Mouse (Mus musculus) forebrain, embryonic 10.5 days (tissue): ENCODE measurements around the gene Sox5. TPM values are rescaled to one million over a fixed set of nuclear protein-coding genes. Genes with fewer than 3 reads are reported as not detected.
A peak's percentile ranks its signal among the peaks of the same experiment; 100 is the strongest.

ENCODE experiments used
- DNase-seq: peaks from one replicate; pipeline ENCODE4 v3.0.0-alpha.2; 2017; ENCODE audit warnings: low spot score; ENCODE audit errors: extremely low spot score
- H3K27ac ChIP-seq: fragments of 300-500 bp; sonication (generic); 2 replicates; pipeline ENCODE4 v1.5.1; 2016; ENCODE audit warnings: mild to moderate bottlenecking
- H3K27me3 ChIP-seq: fragments of 300-500 bp; sonication (generic); 2 replicates; pipeline ENCODE4 v1.6.1; 2016; ENCODE audit warnings: mild to moderate bottlenecking; ENCODE audit not compliant: poor library complexity, severe bottlenecking
- H3K36me3 ChIP-seq: fragments of 300-500 bp; sonication (generic); replicated peaks from 2 replicates; pipeline ENCODE4 v1.6.1; 2016; ENCODE audit warnings: mild to moderate bottlenecking, moderate library complexity
- H3K4me1 ChIP-seq: fragments of 300-500 bp; sonication (generic); 2 replicates; pipeline ENCODE4 v1.6.1; 2016
- H3K4me3 ChIP-seq: fragments of 300-500 bp; sonication (generic); 2 replicates; pipeline ENCODE4 v1.5.1; 2016; ENCODE audit warnings: mild to moderate bottlenecking, moderate library complexity
- H3K9me3 ChIP-seq: fragments of 300-500 bp; sonication (generic); 2 replicates; pipeline ENCODE4 v1.6.1; 2016; ENCODE audit warnings: mild to moderate bottlenecking, moderate library complexity
- WGBS: fragments of 180-500 bp; shearing (Covaris S2); methylation state at CpG from one replicate; pipeline ENCODE4 v1.1.7; 2016; 5-methylcytosine and 5-hydroxymethylcytosine counted together
- polyA plus RNA-seq: library from polyadenylated mRNA; unstranded; fragments of >200 nt; fragmentation: Nextera tagmentation; extraction: Ambion mirVana; gene quantifications from 2 replicates; pipeline ENCODE4 v1.2.1, GENCODE M21; 2016

Gene Sox5
- polyA plus RNA-seq, 1 experiment from 2014 or later = 66.2 TPM

DNA sequence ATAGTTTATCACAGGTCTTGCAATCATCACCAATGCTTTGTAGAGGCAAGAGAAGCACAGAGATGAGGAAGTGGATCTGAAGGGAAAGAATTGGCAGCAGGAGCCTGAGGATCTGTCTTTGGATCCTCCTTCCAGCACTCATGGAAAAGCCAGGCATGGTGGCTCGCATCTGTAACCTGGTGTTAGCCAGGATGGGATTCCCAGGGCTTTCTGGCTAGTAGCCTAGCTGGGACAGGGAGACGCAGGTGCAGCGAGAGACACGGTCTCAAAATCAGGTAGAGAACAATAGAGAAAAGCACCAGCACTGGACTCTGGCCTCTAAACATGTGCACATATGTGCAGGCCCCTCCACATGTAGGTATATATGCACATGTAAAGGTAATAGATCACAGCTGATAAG lies 330.1 kb downstream of the Sox5 start:
- no peak for DNase-seq
- WGBS = 83% methylated on average over 4 of the region's 4 CpGs
- no peak overlapping the region for H3K4me3 ChIP-seq
- H3K9me3 ChIP-seq = no peaks in the 10 kb centered on the region
- peaks cover 35% of the 10 kb centered on the region for H3K4me1 ChIP-seq
- H3K36me3 ChIP-seq = no peaks in the 10 kb centered on the region
- peaks cover 55% of the 10 kb centered on the region for H3K27me3 ChIP-seq
- no peak overlapping the region for H3K27ac ChIP-seq

DNA sequence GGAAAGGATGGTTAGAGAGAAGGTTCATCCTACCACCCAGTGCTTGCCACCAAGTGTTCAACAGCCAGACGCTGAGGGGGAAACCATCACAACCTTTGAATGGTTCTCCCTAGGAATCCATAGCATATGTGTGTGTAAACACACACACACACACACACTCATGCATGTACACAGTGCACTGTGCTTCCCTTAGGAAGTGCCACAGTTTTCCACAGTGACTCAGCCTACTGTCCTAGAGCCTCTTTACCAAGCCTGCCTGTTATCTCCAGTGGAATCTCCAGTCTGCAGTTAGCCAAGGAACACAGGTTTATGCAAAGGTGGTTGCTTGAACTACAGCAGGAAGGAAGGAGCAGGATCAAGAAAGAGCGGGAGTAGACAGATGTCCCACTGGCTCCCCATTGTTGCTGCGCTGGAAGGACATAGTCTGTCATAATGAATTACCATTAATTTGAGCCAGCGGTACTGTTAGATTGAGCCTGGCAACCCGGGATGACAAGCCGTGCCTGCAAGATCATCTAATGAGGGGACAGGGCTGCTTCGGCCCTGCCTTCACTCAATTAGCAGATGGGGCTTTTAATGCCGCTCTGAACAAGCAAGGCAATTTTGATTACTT lies 335.9 kb downstream of the Sox5 start:
- H3K27ac ChIP-seq = peak overlapping the region; percentile 54; the same call in 1 of the 2 replicates
- WGBS = 54% methylated on average over 8 of the region's 8 CpGs

DNA sequence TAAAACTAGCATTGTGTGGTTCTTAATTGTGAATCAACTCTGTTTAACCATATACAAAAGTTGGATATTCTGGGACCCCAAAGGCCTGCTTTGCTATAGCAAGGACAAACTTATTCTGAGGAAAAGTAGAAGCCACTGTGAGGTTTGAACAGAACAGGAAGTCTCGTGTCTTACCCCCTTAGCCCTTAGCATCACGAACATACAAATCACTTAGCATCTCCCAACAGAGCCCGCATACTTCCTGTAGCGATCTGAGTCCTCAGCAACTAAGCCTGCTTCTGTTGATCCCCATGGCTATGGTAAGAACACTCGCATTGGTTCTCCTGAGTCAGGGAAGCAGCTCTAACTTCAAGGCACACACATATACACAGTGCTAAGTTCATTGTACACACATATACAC lies 337.4 kb downstream of the Sox5 start:
- 88% methylated on average over 5 of the region's 5 CpGs for WGBS
- Histone ChIP-seq H3K36me3 (no peaks in the 10 kb centered on the region), H3K27ac (no peak overlapping the region), H3K27me3 (0 out of 2 replicates have a peak, but pooled peaks cover 9% of the 10 kb centered on the region), H3K4me1 (peaks cover 15% of the 10 kb centered on the region), H3K9me3 (no peaks in the 10 kb centered on the region), H3K4me3 (no peak overlapping the region)
- no peak for DNase-seq

More for the DNA sequence above, 335.9 kb downstream of the Sox5 start:
- H3K4me1 ChIP-seq = peaks cover 15% of the 10 kb centered on the region
- H3K36me3 ChIP-seq = no peaks in the 10 kb centered on the region
- peaks cover 20% of the 10 kb centered on the region; the same call in 1 of the 2 replicates for H3K27me3 ChIP-seq
- DNase-seq = no peak
- no peak overlapping the region for H3K4me3 ChIP-seq
- no peaks in the 10 kb centered on the region for H3K9me3 ChIP-seq

DNA sequence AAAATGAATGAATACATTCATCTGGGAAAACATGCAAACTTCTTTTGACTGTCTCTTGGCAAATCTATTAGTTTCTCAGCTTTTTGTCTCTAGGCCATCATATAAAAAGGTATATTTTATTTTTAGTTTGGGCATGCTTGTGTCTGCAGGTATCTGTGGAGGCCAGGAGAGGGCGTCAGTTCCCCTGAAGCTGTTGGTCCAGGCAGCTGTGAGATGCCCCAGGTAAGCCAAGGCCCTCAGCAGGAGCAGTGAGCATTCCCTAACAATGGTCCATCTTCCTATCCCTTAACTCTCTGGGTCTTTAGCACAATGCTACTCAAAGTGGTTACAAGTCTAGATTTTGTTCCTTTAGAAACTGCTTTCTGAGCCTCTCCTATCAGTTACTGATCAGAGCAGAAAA lies 338.1 kb downstream of the Sox5 start:
- Histone ChIP-seq H3K9me3 (no peaks in the 10 kb centered on the region), H3K4me3 (no peak overlapping the region), H3K27ac (no peak overlapping the region), H3K4me1 (peaks cover 15% of the 10 kb centered on the region), H3K36me3 (no peaks in the 10 kb centered on the region), H3K27me3 (0 out of 2 replicates have a peak, but pooled peaks cover 9% of the 10 kb centered on the region)
- WGBS = 46% methylated on average over 1 of the region's 1 CpGs
- DNase-seq = no peak

DNA sequence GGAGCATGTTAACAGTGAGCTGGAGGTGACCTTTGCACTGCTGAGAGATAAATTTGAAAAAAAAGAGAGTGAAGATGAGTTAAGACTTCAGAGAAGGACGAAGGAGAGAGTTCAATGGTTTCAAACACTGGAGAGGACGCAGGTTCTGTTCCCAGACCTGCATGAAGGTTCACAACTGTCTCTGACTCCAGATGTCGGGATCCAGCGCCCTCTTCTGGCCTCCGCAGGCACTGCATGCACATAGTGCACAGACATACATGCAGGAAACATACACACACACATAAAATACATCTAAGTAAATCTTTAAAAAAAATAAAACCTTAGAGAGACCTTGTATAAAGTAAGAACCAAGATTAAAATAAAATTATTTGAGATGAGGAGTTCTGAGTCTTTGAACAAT lies 352.5 kb downstream of the Sox5 start:
- Histone ChIP-seq H3K4me1 (peaks cover 16% of the 10 kb centered on the region), H3K27me3 (no peaks in the 10 kb centered on the region), H3K36me3 (no peaks in the 10 kb centered on the region), H3K27ac (no peak overlapping the region), H3K9me3 (no peaks in the 10 kb centered on the region; the same call in 1 of the 2 replicates), H3K4me3 (no peak overlapping the region)
- DNase-seq = no peak
- WGBS = 74% methylated on average over 5 of the region's 5 CpGs

DNA sequence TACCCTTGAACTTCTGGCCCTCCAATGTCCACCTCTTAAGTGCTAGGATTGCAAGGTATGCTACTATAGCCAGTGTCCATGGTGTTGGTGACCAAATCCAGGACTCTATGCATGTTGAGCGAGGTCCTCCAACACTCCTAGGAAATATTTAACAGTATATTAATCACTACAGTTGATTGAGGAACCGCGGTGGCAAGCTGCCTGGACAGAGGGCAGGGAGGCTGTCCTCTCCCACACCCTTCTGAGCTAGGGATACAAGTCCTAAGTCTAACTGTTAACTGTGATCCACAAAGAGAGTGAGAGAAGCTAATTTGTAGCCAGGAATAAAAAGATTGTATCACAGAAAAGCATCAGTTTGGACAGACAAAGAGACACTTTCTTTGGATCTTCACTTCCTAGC lies 373.7 kb downstream of the Sox5 start:
- Histone ChIP-seq H3K4me1 (no peaks in the 10 kb centered on the region), H3K27ac (no peak overlapping the region), H3K9me3 (no peaks in the 10 kb centered on the region), H3K27me3 (no peaks in the 10 kb centered on the region), H3K4me3 (no peak overlapping the region), H3K36me3 (no peaks in the 10 kb centered on the region)
- WGBS = 93% methylated on average over 3 of the region's 3 CpGs
- no peak for DNase-seq

DNA sequence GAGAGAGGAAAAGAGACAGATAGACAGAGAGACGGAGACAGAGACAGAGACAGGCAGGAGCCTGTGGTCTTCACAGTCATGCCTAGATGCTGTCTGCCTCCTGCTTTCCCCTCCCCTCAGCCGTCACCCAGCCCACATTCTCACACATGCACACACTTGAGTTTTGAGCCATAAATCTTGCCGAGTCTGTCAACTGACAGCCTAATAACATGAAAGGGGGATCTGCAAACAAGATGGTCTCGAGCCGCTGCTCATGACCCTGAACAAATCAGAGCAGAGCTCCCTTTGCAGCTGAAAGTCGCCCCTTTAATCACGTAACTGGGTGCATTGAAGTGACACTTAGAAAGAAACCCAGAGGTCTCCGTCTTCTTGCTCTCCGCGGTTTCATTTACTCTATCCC lies 383.7 kb downstream of the Sox5 start:
- Histone ChIP-seq H3K4me1 (peaks cover 34% of the 10 kb centered on the region), H3K36me3 (no peaks in the 10 kb centered on the region), H3K27me3 (peaks cover 31% of the 10 kb centered on the region), H3K4me3 (no peak overlapping the region), H3K27ac (no peak overlapping the region), H3K9me3 (no peaks in the 10 kb centered on the region)
- DNase-seq = no peak
- 58% methylated on average over 10 of the region's 10 CpGs for WGBS

DNA sequence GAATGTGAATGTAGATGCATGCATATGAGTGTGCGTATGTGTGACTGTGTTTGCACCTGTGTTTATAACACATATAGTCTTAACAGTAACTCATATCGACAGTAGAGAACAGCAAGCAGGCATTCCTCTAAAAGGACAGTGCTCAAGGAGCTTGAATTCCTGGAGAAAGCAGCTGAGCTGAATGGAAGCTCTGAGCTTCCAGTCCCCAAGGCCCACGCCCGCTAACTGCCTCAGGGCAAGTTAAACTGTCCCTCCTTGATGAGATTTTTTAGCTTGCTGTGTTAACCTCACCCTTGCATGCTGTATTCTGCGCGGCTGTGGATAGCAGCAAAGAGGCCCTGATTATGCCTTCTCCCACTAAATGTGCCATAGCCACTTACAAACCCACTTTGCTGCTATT lies 388.6 kb downstream of the Sox5 start:
- 67% methylated on average over 6 of the region's 6 CpGs for WGBS
- no peak for DNase-seq

DNA sequence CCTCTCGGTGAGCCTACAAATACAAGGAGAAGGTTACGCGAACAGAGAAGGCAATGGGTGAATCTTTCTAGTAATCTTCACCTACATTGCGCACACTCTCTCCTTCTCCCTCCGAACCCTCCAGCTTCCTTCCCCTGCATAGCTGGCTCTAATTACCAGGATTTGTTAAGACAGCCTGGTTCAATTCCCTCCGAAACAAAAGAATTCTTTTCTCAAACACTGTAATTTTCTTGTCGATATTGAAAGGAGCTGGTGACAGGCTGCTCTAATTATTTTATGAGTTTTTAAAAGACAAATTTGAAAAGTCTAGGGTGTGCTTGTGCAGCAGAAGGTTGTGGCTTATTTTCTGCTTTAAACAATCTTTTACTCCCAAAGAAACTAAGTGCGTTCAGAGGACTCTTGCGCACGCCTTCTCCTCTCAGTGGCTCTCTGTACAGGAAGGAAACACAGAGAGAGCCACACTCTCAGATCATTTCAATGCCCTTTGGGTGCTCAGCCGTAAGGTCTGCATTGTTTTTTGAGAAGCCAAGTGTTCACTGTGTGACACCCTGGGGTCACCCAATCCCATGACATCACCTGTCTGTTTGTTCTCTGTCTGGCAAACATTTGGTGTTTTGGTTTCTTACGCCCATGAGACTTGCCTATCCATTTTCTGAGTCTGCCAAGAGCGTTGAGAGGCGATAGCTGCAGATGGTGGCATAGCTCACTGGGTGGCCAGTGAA lies 392.3 kb downstream of the Sox5 start:
- Histone ChIP-seq H3K36me3 (no peaks in the 10 kb centered on the region), H3K4me1 (peaks cover 38% of the 10 kb centered on the region), H3K27ac (peak overlapping the region; percentile 45; the same call in 1 of the 2 replicates), H3K9me3 (no peaks in the 10 kb centered on the region), H3K4me3 (no peak overlapping the region), H3K27me3 (0 out of 2 replicates have a peak, but pooled peaks cover under 1% of the 10 kb centered on the region)
- no peak for DNase-seq
- WGBS = 68% methylated on average over 14 of the region's 14 CpGs

More for the DNA sequence above, 388.6 kb downstream of the Sox5 start:
- no peak overlapping the region for H3K4me3 ChIP-seq
- H3K27me3 ChIP-seq = peaks cover 24% of the 10 kb centered on the region
- no peaks in the 10 kb centered on the region for H3K36me3 ChIP-seq
- H3K9me3 ChIP-seq = no peaks in the 10 kb centered on the region
- H3K27ac ChIP-seq = no peak overlapping the region
- peaks cover 35% of the 10 kb centered on the region for H3K4me1 ChIP-seq

DNA sequence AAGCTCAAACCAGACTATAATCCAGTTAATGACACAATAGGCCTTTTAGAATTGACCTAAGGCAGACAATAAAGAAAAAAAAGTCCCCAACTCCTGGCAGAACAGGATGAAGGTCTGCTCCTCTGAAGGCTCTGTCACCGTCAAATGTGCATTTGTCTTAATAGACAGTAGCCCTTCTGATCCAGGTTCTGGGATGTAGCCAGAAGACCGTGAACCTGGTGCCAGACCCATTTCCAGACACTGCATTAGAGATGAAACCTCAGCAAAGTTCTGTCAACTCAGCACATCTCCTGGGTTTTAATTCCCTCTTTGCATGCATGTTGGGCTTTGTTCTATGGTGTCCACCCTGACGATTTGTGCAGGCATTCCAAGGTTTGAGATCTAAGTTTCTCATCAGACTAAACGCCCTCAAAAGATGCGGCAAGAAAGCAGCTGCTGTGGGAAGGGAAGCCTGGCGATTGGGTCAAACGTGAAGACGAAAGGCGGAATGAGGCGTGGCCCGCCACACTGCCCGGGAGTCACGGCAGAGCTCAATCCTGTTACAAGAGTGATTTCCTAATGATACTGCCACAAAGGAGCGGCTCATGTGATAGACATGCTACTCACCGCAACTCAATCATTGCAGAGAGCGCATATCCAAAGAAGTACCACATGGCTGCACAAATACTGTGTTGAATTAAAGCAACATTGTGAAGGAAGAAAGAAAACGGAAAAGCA lies 394.1 kb downstream of the Sox5 start:
- DNase-seq = no peak
- no peak overlapping the region for H3K4me3 ChIP-seq
- H3K36me3 ChIP-seq = no peaks in the 10 kb centered on the region
- peaks cover 24% of the 10 kb centered on the region for H3K4me1 ChIP-seq
- no peaks in the 10 kb centered on the region for H3K9me3 ChIP-seq
- no peaks in the 10 kb centered on the region for H3K27me3 ChIP-seq
- H3K27ac ChIP-seq = no peak overlapping the region
- WGBS = 75% methylated on average over 17 of the region's 17 CpGs

DNA sequence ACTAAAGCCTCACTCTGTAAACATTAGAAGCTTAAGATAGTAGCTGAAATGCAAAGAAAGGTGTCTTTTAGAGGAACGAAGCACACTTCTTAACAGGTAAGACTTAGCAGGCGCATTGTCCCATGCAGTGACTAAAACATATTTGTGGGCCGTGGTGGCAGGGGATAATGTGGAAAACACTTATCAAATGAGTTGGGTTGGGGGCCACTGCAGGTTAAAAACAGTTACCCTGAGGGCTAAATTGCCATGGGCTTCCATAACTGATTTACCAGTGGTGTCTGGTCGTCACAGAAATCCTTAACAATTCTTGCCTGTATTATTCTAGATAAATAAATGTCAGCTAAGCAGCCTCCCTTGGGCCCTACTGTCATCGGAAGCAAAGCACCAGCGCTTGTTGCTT lies 401.1 kb downstream of the Sox5 start:
- 86% methylated on average over 6 of the region's 6 CpGs for WGBS
- Histone ChIP-seq H3K4me3 (no peak overlapping the region), H3K9me3 (no peaks in the 10 kb centered on the region)

DNA sequence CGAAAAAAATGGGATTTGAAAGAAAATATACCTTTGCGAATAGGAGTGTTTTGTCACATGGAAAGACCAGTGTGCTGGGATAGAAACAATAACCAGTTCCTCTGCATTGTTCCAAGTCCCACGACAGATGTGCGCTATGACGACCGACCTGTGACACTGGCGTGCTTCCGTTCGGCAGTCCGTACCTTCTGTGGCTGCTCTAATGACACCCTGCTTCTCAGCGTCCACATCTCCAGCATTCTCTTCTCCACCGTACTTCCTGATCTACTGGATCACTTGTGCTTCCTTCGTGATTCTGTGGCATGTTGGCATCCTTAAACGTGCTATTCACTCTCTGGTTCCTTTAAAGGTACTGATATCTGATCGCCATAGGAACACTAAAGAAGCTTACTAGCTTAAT lies 401.6 kb downstream of the Sox5 start:
- no peaks in the 10 kb centered on the region for H3K27me3 ChIP-seq
- no peak overlapping the region for H3K4me3 ChIP-seq
- no peaks in the 10 kb centered on the region for H3K36me3 ChIP-seq
- H3K27ac ChIP-seq = no peak overlapping the region
- no peaks in the 10 kb centered on the region for H3K9me3 ChIP-seq
- WGBS = 85% methylated on average over 15 of the region's 15 CpGs
- DNase-seq = no peak
- peaks cover 25% of the 10 kb centered on the region for H3K4me1 ChIP-seq

More for the DNA sequence above, 401.1 kb downstream of the Sox5 start:
- Histone ChIP-seq H3K36me3 (no peaks in the 10 kb centered on the region), H3K27me3 (no peaks in the 10 kb centered on the region), H3K4me1 (peaks cover 23% of the 10 kb centered on the region), H3K27ac (no peak overlapping the region)
- no peak for DNase-seq

DNA sequence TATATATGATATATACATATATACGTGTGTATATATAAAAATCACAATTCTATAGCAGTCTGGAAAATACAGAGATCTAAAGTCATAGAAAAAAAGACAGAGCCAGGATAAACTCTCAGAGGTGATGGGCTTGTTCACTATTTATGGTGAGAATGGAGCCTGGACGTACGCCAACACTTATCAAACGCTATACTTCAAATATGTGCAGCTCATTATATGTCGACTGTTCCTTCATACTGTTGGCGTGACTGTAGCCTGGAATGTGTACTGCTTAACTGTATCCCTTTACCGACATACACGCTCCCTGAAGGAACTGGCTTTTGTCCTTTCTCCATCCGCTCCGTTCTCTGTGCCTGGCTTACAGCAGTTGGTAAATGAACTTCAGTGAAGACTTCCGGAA lies 407.0 kb downstream of the Sox5 start:
- Histone ChIP-seq H3K4me3 (no peak overlapping the region), H3K9me3 (no peaks in the 10 kb centered on the region), H3K27me3 (no peaks in the 10 kb centered on the region), H3K27ac (no peak overlapping the region), H3K36me3 (no peaks in the 10 kb centered on the region), H3K4me1 (peaks cover 31% of the 10 kb centered on the region)
- 96% methylated on average over 11 of the region's 11 CpGs for WGBS
- DNase-seq = no peak
